Mouse (Mus musculus): Measurements from ENCODE around the gene Inpp5f. TPM values are rescaled to one million over a fixed set of nuclear protein-coding genes. Genes with fewer than 3 reads are reported as not detected.

Gene Inpp5f
- polyA plus RNA-seq, 1 experiment from 2014 or later: 32.9 TPM

- H3K27ac ChIP-seq (replicated peaks): no peak overlapping the region
- WGBS: 79% methylated on average over 5 of the region's 5 CpGs
- H3K4me3 ChIP-seq: no peak overlapping the region
- H3K9me3 ChIP-seq: no peaks in the 10 kb centered on the region
- no peak for DNase-seq (ENCODE audit: low spot score)
- peaks cover 5% of the 10 kb centered on the region; the same call in 1 of the 2 replicates for H3K36me3 ChIP-seq (replicated peaks)
- H3K4me1 ChIP-seq: no peaks in the 10 kb centered on the region; the same call in 1 of the 2 replicates
- H3K27me3 ChIP-seq (replicated peaks; ENCODE audit: low read depth, poor library complexity, severe bottlenecking): no peaks in the 10 kb centered on the region
Observed at GRCm38 (mm10) chr7:128639925-128640485, 28.9 kb downstream of the Inpp5f start.

GRCm38 (mm10) chr7:128641571-128641970, 30.4 kb downstream of the Inpp5f start:
- Histone ChIP-seq H3K36me3 (replicated peaks) (peaks cover 5% of the 10 kb centered on the region; the same call in 1 of the 2 replicates), H3K4me3 (no peak overlapping the region), H3K4me1 (no peaks in the 10 kb centered on the region; the same call in 1 of the 2 replicates), H3K9me3 (no peaks in the 10 kb centered on the region), H3K27me3 (replicated peaks; ENCODE audit: low read depth, poor library complexity, severe bottlenecking) (no peaks in the 10 kb centered on the region), H3K27ac (replicated peaks) (no peak overlapping the region)
- whole genome bisulfite sequencing: 88% methylated on average over 7 of the region's 7 CpGs
- no peak for DNase-seq (ENCODE audit: low spot score)

GRCm38 (mm10) chr7:128642386-128642785, 31.3 kb downstream of the Inpp5f start:
- Histone ChIP-seq H3K27ac (replicated peaks) (no peak overlapping the region), H3K4me1 (no peaks in the 10 kb centered on the region; the same call in 1 of the 2 replicates), H3K27me3 (replicated peaks; ENCODE audit: low read depth, poor library complexity, severe bottlenecking) (no peaks in the 10 kb centered on the region), H3K4me3 (no peak overlapping the region), H3K9me3 (no peaks in the 10 kb centered on the region), H3K36me3 (replicated peaks) (no peaks in the 10 kb centered on the region)
- DNase-seq (ENCODE audit: low spot score): no peak
- 72% methylated on average over 5 of the region's 5 CpGs for WGBS

- peaks cover 11% of the 10 kb centered on the region; the same call in 1 of the 2 replicates for H3K4me1 ChIP-seq
- no peak overlapping the region for H3K27ac ChIP-seq (replicated peaks)
- no peak overlapping the region for H3K4me3 ChIP-seq
- H3K9me3 ChIP-seq: no peaks in the 10 kb centered on the region
- WGBS: 53% methylated on average over 1 of the region's 1 CpGs
- H3K36me3 ChIP-seq (replicated peaks): no peaks in the 10 kb centered on the region
- no peak for DNase-seq (ENCODE audit: low spot score)
- H3K27me3 ChIP-seq (replicated peaks; ENCODE audit: low read depth, poor library complexity, severe bottlenecking): no peaks in the 10 kb centered on the region
Observed at GRCm38 (mm10) chr7:128656970-128657369, 45.8 kb downstream of the Inpp5f start.

GRCm38 (mm10) chr7:128663906-128664305, 52.8 kb downstream of the Inpp5f start:
- peaks cover 4% of the 10 kb centered on the region; the same call in 1 of the 2 replicates for H3K9me3 ChIP-seq
- no peak overlapping the region for H3K4me3 ChIP-seq
- 86% methylated on average over 8 of the region's 8 CpGs for WGBS
- peaks cover 40% of the 10 kb centered on the region for H3K36me3 ChIP-seq (replicated peaks)
- H3K27ac ChIP-seq (replicated peaks): no peak overlapping the region
- no peak for DNase-seq (ENCODE audit: low spot score)
- H3K27me3 ChIP-seq (replicated peaks; ENCODE audit: low read depth, poor library complexity, severe bottlenecking): no peaks in the 10 kb centered on the region
- H3K4me1 ChIP-seq: no peaks in the 10 kb centered on the region

GRCm38 (mm10) chr7:128664861-128665377, 53.8 kb downstream of the Inpp5f start:
- WGBS: 94% methylated on average over 11 of the region's 11 CpGs
- H3K27ac ChIP-seq (replicated peaks): no peak overlapping the region
- no peaks in the 10 kb centered on the region for H3K4me1 ChIP-seq
- no peak overlapping the region for H3K4me3 ChIP-seq
- DNase-seq (ENCODE audit: low spot score): no peak
- peaks cover 48% of the 10 kb centered on the region for H3K36me3 ChIP-seq (replicated peaks)
- no peaks in the 10 kb centered on the region for H3K27me3 ChIP-seq (replicated peaks; ENCODE audit: low read depth, poor library complexity, severe bottlenecking)
- peaks cover 4% of the 10 kb centered on the region; the same call in 1 of the 2 replicates for H3K9me3 ChIP-seq

GRCm38 (mm10) chr7:128667788-128668187, 56.7 kb downstream of the Inpp5f start:
- H3K36me3 ChIP-seq (replicated peaks): peaks cover 56% of the 10 kb centered on the region
- no peak for DNase-seq (ENCODE audit: low spot score)
- WGBS: 71% methylated on average over 5 of the region's 5 CpGs

GRCm38 (mm10) chr7:128668831-128669230, 57.7 kb downstream of the Inpp5f start:
- H3K9me3 ChIP-seq: peaks cover 4% of the 10 kb centered on the region; the same call in 1 of the 2 replicates
- H3K4me3 ChIP-seq: no peak overlapping the region
- H3K4me1 ChIP-seq: peaks cover 17% of the 10 kb centered on the region
- H3K36me3 ChIP-seq (replicated peaks): peaks cover 55% of the 10 kb centered on the region
- H3K27me3 ChIP-seq (replicated peaks; ENCODE audit: low read depth, poor library complexity, severe bottlenecking): no peaks in the 10 kb centered on the region
- no peak for DNase-seq (ENCODE audit: low spot score)
- 41% methylated on average over 2 of the region's 2 CpGs for WGBS
- H3K27ac ChIP-seq (replicated peaks): no peak overlapping the region

More at GRCm38 (mm10) chr7:128667788-128668187, 56.7 kb downstream of the Inpp5f start:
- H3K27ac ChIP-seq (replicated peaks): no peak overlapping the region
- peaks cover 14% of the 10 kb centered on the region for H3K4me1 ChIP-seq
- H3K9me3 ChIP-seq: peaks cover 4% of the 10 kb centered on the region; the same call in 1 of the 2 replicates
- H3K4me3 ChIP-seq: no peak overlapping the region
- H3K27me3 ChIP-seq (replicated peaks; ENCODE audit: low read depth, poor library complexity, severe bottlenecking): no peaks in the 10 kb centered on the region

- no peaks in the 10 kb centered on the region for H3K27me3 ChIP-seq (replicated peaks; ENCODE audit: low read depth, poor library complexity, severe bottlenecking)
- peaks cover 41% of the 10 kb centered on the region for H3K36me3 ChIP-seq (replicated peaks)
- no peak for DNase-seq (ENCODE audit: low spot score)
- H3K27ac ChIP-seq (replicated peaks): peak overlapping the region; percentile 70
- WGBS: 15% methylated on average over 8 of the region's 8 CpGs
- H3K9me3 ChIP-seq: no peaks in the 10 kb centered on the region
- H3K4me3 ChIP-seq: peak overlapping the region; percentile 40; the same call in 1 of the 2 replicates
- H3K4me1 ChIP-seq: peaks cover 17% of the 10 kb centered on the region
Observed at GRCm38 (mm10) chr7:128671952-128672351, 60.8 kb downstream of the Inpp5f start.

- H3K4me3 ChIP-seq: peak overlapping the region; percentile 40; the same call in 1 of the 2 replicates
Observed at GRCm38 (mm10) chr7:128672408-128673010, 61.4 kb downstream of the Inpp5f start.

GRCm38 (mm10) chr7:128678546-128678945, 67.4 kb downstream of the Inpp5f start:
- DNase-seq (ENCODE audit: low spot score): no peak
- H3K27me3 ChIP-seq (replicated peaks; ENCODE audit: low read depth, poor library complexity, severe bottlenecking): no peaks in the 10 kb centered on the region
- WGBS: 69% methylated on average over 3 of the region's 3 CpGs
- no peaks in the 10 kb centered on the region for H3K9me3 ChIP-seq
- H3K36me3 ChIP-seq (replicated peaks): peaks cover 24% of the 10 kb centered on the region
- H3K27ac ChIP-seq (replicated peaks): no peak overlapping the region
- H3K4me3 ChIP-seq: no peak overlapping the region
- no peaks in the 10 kb centered on the region for H3K4me1 ChIP-seq

More at GRCm38 (mm10) chr7:128672408-128673010, 61.4 kb downstream of the Inpp5f start:
- no peaks in the 10 kb centered on the region for H3K27me3 ChIP-seq (replicated peaks; ENCODE audit: low read depth, poor library complexity, severe bottlenecking)
- H3K4me1 ChIP-seq: peaks cover 17% of the 10 kb centered on the region
- H3K27ac ChIP-seq (replicated peaks): peak overlapping the region; percentile 70
- H3K9me3 ChIP-seq: no peaks in the 10 kb centered on the region
- 12% methylated on average over 15 of the region's 15 CpGs for WGBS
- H3K36me3 ChIP-seq (replicated peaks): peaks cover 45% of the 10 kb centered on the region
- peak; percentile 38 for DNase-seq (ENCODE audit: low spot score)

- DNase-seq (ENCODE audit: low spot score): peak; percentile 82
- peak overlapping the region; percentile 59 for H3K4me3 ChIP-seq
- 53% methylated on average over 56 of the region's 56 CpGs for WGBS
- H3K36me3 ChIP-seq (replicated peaks): peaks cover 70% of the 10 kb centered on the region
- no peaks in the 10 kb centered on the region for H3K4me1 ChIP-seq
- H3K27me3 ChIP-seq (replicated peaks; ENCODE audit: low read depth, poor library complexity, severe bottlenecking): no peaks in the 10 kb centered on the region
- H3K9me3 ChIP-seq: peaks cover 31% of the 10 kb centered on the region
- H3K27ac ChIP-seq (replicated peaks): peak overlapping the region; percentile 49
Observed at GRCm38 (mm10) chr7:128687821-128688564, 76.9 kb downstream of the Inpp5f start.

Data from embryonic facial prominence, embryonic 10.5 days (tissue).